Mouse (Mus musculus): ENCODE measurements at regions not wholly inside any gene's neighbourhood (a gene's known extent, or its start where the extent isn't known, plus 50 kb on each side); places are given as distances from the start of the nearest gene placed in this dataset.
A peak's percentile ranks its signal among the peaks of the same experiment; 100 is the strongest.

DNA sequence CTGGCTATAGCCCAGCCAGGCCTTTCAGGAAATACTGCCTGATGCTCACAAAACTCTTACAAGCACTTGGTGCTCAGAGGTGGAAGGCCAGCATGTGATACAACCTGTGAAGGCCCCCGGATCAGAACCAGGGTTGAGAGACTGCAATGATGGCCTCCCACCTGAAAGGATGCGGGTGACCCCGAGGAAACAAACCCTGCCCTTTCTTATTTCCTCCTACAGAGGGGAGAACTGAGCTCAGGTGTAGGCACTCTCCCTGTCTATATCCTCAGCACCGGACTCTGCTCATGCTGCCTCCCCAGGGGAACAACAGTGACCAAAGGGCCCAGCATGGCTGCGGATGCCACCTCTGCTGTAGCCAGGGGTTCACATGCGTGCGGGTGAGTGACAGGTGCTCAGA, 393.3 kb upstream of the Mgmt start:
- DNase-seq (ENCODE audit: low spot score in 2 of 2), result no peak

DNA sequence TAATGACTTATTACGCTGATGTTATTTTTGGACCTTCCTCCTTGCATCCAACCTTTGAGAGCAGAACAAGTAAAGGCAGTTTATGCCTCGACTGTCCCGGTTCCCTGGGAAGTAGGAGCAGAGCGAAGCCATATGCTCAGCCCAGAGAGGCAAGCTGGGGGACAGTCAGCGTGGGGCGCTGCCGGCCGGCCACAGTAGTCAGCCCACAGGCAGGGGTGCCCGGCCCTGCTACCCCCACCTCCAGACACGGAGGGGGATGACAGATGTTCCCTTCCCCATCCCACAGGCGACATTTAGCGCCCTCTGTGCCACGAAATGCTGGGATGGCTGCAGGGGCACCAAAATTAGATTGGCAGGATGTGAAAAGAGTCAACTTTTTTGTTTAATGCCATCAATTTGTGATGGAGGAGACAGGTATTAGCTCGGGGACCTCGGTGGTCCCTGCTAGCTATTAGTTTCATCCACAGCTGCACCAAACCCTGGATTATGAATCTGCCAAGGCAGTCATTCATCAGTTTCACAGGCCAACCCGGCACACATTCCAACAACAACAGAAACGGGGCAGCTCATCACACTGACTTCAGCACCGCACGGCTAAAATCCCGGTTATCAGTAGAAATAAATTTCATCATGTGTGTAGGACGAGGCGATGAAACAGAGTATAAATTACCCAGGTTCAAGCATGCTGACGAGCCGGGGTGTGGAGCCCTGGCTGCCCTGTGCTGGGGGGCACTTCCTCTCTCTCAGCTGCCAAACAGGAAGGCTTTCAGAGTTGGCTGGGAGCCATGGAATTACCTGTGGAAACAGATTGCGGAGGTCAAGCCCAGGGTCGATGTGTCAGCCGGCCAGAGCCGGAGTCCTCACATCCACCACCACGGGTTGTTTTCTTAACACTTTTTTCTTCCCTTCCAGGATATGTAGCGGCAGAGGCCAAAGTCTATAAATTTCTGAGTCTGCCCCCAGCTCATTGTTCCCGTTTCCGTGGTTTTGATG, 392.3 kb upstream of the Mgmt start:
- no peak for DNase-seq (ENCODE audit: low spot score in 2 of 2)

DNA sequence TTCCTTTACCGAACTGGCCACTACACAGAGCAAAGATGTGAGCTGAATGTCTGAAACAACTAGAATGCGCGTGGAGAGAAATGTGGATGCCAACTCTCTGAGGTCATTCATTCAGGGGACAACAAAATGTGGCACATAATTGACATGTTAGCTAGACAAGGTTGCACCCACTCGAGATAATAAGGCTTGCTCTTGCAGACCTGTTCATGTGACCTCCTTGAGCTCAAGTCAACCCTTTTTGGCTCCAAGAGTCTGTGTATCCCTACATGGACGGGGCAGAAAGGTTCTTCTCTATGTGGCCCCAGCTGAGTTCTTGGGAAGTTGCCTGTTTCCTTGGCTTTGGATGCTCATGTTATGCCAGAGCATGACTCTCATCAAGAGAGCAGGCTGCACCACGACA, 383.0 kb upstream of the Mgmt start:
- no peak for DNase-seq (ENCODE audit: low spot score in 2 of 2)

DNA sequence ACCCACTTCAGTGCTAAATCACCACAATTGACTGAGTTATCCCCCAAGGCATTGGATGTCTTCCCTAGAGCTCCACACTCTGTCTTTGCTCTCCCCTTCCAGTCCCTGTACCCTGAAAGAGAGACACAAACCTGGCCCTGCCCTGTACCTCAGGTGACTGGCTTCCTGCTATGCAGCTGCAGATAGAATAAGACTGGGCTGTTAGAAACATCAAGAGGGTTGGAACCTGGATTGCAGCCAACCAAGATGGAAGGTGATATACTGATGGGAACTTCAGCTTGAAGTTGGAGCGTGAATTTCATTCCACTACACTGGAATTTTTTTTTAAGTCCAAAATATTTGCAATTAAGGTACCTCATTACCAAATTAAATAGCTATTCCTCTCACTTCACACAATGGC, 379.0 kb upstream of the Mgmt start:
- no peak for DNase-seq (ENCODE audit: low spot score in 2 of 2)

DNA sequence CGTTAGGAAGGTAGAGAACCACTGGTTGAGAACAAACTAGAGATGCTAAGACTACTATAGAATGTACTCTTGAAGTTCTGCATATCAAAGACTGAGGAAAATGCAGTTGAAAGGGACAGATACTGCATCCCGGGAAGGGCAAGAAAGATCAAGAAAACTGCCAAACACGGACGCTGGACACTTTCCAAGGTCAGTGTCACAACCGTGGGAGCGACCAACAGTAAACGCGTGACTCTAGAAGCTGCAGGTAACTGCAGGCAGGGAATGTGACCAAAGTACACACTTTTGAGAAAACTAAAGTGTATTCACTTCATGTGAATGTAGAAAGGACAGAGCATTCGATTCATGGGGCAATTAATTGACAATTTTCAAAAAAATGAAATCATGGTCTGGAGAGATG, 368.6 kb upstream of the Mgmt start:
- no peak for DNase-seq (ENCODE audit: low spot score in 2 of 2)

DNA sequence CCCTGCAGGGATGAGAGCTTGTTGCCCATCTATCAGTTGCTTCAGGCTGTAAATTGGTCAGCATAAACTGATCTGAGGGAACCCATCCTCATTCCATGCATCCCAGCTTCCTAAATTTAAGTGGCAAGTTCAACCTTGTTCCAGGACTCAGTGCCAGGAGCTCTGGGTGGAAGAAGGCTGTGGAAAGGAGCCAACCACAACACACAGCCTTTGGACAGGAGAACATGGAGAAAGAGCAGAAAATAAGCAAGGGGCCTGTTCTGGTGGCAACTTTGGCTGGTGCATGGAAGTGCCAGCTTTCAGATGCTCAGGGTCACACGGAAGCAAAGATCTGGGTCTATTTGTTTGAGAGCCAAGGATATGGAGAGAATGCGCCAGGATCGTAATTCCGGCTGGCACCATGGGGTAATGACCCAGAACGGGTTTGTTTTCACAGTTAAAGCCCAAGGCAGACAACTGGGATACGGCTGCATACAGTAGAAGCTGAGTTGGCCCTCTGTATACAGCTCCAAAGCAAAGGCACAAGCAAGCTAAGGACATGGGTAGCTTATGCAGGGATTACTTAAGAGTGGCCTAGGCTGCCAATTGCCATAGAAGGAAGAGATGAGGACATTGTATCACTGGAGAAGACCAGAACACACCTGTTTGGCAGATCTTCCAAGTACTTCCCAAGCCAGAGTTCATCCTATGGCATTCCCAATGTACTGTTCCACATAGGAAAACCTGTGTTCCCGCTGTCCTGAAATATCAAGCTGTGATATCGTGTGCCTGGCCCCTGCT, 364.2 kb upstream of the Mgmt start:
- DNase-seq (ENCODE audit: low spot score in 2 of 2), result no peak

DNA sequence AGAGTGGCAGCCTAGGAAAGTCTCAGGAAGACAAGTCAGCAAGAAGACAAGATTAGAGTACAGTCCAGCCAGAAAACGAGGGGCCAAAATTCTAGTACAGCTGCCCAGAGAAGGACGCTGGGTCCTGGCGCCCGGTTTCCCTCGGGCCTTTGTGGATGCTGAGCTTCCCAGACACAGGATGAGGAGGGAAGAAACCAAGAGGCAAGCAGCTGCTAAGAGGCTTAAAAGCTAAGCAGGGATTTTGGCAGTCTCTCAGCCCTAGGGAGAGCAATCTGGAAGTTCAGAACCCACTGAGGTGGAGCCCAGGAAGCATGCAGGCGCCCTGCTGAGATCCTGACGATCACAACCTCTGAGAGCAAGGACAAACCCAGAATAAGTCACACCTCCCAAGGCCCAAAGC, 363.1 kb upstream of the Mgmt start:
- no peak for DNase-seq (ENCODE audit: low spot score in 2 of 2)

DNA sequence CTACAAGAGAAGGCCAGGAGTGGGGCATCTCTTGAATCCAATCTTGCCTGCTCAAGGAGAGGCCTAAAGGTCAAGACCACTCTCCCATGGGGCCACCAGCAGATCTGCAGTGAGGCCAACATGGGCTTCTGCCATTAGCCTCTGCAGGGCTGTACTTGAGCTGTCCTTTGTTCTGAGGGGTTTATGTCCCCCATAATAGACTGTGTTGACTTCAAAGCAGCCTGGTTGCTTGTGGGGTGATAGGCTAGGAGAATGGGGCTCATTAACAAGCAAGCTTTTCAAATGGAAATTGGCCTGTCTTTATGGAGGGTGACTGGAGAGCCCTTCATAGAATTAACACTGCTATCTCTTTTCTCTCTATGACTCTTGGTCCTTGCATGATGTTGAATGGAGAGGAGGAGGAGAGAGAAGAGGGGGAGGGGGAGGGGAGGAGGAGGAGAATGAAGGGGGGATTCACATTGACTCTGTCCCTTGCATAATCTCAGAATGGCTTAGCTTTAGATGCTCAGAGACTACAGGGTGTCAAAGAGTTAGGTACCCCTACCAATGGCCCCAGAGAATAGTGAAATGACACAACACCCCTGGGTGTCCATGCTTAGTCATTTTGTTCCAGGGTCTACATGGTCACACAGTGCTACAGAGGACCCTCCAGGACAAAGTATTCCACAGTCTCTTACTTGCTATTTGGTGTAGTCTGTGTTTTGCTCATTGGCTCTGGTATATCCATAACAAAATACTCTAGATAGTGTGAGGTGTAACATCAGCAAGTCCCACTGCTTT, 352.3 kb upstream of the Mgmt start:
- DNase-seq (ENCODE audit: low spot score in 2 of 2), result no peak

DNA sequence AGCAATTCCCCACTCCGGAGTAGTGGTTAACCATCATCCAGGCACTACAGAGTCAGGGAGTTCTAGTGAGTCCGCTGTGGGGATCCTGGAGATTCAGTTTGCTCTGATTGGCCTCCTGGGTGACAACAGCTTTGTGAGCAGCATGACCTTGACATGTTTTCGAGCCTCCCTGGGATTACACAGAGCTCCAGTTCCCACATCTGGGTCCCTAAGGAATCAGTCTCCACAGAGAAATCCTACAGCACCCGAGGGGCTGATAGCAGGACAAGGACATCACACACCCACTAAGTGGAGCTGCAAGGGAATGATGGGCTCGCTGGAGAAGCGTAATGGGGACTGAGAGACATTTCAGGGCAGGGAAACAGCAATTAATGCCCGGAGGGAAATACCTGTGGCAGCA, 351.5 kb upstream of the Mgmt start:
- DNase-seq (ENCODE audit: low spot score in 2 of 2), result no peak

DNA sequence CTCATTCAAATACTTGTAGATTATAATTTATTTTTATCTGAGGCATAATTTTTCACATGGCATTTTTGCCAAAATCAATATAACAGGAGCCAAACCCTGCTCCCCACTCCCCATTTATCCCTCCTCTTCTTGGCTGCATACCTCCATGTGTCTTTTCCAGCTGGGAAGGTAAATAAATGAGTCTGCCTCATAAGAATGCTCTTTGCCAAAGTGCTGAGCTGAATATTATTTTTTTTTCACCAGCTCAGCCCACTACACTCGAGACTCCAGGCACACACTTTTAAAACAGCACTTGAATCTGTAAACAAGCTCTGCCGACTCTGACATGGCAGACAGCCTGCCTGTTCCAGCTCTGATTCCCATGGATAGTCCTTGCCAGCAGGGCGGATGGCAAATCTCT, 346.6 kb upstream of the Mgmt start:
- no peak for DNase-seq (ENCODE audit: low spot score in 2 of 2)

DNA sequence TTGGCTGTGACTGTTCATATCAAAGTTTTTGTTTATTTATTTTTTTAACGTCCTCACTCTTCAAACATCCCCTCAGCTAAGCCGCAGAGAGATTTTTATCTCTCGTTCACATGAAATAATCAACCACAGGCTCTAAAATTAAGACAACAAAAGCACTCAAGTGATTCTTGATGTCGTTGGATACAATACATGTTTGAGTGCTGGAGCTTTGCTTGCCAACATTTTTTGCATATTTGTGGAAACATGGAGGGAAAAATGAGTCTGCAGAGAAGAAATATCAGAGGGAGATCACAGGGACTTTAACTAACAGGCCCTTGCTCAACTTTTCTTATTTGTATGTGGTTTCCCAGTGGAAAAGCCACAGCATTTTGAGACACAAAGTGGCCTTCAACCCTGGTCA, 338.0 kb upstream of the Mgmt start:
- no peak for DNase-seq (ENCODE audit: low spot score in 2 of 2)

DNA sequence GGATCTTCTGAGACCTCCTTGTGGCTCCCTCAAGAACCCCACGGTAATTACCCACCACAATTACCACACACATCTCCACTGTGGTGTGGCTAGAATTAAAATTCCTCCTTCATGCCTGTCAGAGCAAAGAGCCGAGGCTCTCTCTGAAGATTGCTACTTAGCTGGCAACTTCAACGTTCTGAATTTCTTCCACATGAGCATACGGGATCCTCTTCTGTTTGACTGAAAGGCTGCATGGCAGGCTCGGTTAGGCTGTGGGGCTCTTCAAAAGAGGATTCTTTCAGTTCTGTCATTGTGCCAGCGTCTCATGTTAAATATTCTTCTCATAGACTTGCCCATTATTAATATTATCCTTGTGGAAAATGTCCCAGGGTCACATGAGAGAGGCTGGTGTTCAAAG, 334.9 kb upstream of the Mgmt start:
- DNase-seq (ENCODE audit: low spot score in 2 of 2), result no peak

DNA sequence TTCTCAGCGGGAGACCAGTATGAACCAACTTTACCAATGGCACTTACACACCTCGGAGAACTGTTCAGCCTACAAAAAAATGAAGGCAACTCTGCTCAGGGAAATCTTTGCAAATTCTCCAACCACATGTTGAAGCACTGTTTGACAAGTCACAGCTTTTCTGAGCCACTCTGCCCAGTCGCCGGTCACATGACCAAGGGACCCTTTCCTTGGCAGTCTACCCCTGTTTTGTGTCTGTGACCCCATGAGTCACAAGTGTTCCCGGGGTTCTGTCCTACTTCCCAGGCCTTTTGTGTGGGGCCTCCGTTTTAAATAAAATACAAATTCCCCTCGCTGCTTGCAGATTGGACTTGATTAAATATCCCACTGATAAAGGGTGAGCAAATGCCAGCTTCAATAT, 323.5 kb upstream of the Mgmt start:
- no peak for DNase-seq (ENCODE audit: low spot score in 2 of 2)

DNA sequence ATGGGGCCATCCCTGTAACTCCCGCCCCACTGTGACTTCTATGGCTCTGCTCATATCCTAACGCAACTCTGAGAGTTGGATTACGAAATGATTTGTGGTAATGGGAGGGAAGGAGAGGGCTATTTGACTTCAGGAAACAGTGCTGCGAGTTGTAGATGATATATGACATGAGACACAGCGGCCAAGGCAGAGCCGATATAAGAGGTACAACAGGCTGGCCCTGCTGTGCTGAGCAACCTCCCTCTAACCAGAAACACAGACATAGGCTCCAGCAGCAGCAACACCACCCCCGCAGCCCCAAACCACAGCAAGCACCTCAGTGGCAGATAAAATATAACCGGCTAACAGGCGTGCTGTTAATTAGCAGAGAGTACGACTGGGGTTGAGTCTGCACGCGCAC, 312.5 kb upstream of the Mgmt start:
- peak in 1 of 2 experiments; percentile 17 for DNase-seq (ENCODE audit: low spot score in 2 of 2)

DNA sequence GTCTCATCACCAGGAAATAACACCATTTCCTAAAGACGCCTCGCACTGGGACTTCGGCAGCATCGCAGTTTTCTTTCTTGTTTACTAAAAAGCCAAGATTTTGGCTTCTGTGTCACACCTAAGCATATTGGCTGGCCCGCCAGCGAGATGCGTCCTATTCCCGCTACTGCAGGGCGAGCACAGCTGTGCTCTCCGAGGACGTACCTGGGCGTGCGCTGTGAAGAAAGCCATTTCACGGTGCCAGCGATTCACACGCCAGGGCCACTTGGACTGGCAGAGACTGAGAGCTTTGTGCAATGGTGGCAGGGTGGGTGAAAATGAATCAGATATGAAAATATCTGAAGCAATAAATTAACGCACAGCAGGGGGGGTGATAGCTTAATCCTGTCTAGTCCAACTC, 310.1 kb upstream of the Mgmt start:
- no peak for DNase-seq (ENCODE audit: low spot score in 2 of 2)

DNA sequence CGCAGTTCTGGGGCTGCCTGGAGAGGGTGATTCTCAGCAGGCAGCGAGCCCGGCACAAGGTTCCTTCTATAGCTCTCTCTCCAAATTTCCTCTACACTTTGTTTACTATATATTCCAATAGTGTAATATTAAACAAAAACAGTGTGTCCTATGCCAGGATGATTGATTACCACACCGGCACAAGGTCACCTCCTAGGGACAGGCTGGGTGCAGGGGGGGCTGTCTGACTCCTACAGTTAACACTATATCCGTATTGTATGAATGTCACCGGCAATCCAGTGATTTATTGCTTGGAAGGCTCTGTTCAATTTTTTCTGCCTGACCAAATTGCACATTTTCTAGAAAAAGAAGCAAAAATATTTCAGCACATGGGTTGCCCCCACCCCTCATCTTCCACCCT, 305.9 kb upstream of the Mgmt start:
- DNase-seq (ENCODE audit: low spot score in 2 of 2), result no peak

DNA sequence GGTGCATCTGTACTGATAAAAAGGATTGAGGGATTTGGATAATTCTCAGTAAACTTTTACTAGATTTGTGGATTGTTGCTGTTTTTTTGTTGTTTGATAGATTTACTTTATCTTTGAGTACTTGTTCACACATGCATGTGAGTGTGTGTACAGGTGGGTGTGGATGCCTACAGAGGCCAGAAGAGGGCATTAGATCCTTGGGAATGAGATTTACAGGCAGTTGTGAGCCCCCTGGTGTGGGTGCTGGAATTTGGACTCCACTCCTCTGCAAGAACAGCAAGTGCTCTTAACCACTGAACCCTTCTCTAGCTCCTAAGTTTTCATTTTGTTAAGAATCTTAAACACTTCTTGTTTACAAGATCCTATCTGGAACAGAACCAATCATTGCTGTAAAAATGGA, 303.5 kb upstream of the Mgmt start:
- DNase-seq (ENCODE audit: low spot score in 2 of 2), result no peak

DNA sequence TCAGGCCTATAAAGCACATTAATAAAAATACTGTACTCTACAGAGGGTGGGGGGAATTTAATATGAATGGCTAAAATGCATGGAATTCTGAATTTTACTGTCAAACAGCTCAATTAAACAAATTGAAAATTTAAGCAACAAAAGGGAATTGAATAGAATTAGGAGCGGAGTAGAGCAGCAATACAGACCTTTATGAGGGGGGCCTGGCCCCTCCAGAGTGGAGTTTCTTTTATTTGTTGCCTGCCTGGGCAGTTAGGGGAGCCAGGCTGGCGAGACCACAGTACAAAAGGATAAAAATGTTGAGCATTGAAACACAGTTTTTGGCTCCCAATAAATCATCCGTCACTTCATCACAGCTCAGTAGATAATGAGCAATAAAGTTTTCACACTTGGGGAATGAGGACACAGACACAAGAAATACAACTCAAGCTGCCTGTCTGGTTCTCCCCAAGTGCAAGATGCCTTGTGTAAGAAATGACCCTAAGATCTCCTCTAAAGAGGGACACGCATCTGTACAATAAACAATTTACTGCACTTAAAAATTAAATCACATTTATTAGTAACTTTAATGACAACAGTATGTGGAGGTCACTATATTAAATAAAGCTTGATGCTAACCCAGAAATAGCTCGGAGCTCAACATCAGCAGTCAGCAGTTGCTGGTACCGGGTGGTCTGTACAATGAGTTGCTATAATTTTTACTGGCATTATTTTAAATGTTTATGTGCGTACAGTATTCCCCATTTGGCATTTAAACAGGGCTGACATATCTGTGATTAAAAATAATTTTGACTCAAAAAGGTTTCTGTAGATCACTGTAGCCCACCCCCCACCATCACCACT, 286.9 kb upstream of the Mgmt start:
- DNase-seq (ENCODE audit: low spot score in 2 of 2), result no peak

DNA sequence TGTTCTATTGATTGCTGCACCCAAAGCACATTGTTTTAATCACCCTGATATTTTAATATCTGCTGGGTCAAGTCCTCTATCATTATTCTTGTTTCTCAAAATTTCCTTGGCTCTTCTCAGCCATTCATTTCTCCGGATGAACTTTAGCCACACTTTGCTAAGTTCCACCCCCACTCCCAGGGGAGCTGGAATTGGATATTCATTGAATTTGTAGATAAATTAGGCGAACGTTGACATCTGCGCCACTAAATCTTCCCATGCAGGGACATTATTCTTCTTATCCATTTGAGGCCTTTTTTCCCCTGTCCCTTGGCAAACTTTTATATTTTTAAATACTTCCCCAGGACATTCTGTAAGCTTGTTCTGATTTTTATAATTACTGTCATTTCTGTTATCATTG, 280.9 kb upstream of the Mgmt start:
- DNase-seq (ENCODE audit: low spot score in 2 of 2), result no peak

DNA sequence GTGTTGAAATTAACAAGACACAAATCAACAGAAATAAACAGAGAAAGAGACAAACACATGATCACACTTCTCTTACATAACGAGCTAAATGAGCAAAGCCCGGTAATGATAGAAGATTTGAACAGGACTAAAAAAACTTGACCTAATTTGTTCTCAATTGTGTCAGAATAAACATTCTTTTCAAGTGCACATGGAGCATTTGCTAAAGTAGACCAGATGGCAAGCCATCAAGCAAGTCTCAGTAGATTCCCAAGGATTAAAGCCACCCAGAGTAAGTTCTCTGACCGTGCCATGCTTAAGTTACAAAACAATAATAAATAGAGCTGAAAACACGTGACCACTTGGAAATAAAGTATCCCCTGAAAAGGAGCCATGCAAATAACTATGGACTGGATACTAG, 269.9 kb upstream of the Mgmt start:
- no peak for DNase-seq (ENCODE audit: low spot score in 2 of 2)

DNA sequence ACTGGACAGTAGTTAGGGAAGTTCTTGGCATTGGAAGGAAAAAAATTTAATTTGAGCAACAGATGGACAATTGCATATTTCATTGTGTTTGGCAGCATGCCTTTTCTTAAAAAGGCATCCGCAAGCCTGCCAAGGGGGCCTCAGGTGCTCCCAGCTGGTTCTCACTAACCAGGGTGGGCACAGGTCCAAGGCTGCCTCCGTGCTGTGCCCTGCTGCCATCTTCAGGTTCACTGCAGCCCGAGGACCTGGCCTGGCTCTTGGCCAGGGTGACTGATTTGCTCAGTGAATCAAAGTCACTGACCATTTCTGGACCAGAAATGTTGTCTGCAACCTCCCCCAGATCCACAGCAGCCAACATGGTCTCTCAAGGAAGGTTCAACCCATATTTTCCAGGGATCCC, 263.3 kb upstream of the Mgmt start:
- peak in 1 of 2 experiments; percentile 8 for DNase-seq (ENCODE audit: low spot score in 2 of 2)

Data from left cerebral cortex, adult 18-20 months (tissue).